Mouse (Mus musculus) forebrain, embryonic 10.5 days (tissue): ENCODE measurements around the gene Atg7. TPM values are rescaled to one million over a fixed set of nuclear protein-coding genes. Genes with fewer than 3 reads are reported as not detected.

Experiments
- DNase-seq: peaks from one replicate; pipeline ENCODE4 v3.0.0-alpha.2; 2017; ENCODE audit warnings: low spot score; ENCODE audit errors: extremely low spot score
- H3K27ac ChIP-seq: fragments of 300-500 bp; sonication (generic); 2 replicates; pipeline ENCODE4 v1.5.1; 2016; ENCODE audit warnings: mild to moderate bottlenecking
- H3K27me3 ChIP-seq: fragments of 300-500 bp; sonication (generic); 2 replicates; pipeline ENCODE4 v1.6.1; 2016; ENCODE audit warnings: mild to moderate bottlenecking; ENCODE audit not compliant: poor library complexity, severe bottlenecking
- H3K36me3 ChIP-seq: fragments of 300-500 bp; sonication (generic); replicated peaks from 2 replicates; pipeline ENCODE4 v1.6.1; 2016; ENCODE audit warnings: mild to moderate bottlenecking, moderate library complexity
- H3K4me1 ChIP-seq: fragments of 300-500 bp; sonication (generic); 2 replicates; pipeline ENCODE4 v1.6.1; 2016
- H3K4me3 ChIP-seq: fragments of 300-500 bp; sonication (generic); 2 replicates; pipeline ENCODE4 v1.5.1; 2016; ENCODE audit warnings: mild to moderate bottlenecking, moderate library complexity
- H3K9me3 ChIP-seq: fragments of 300-500 bp; sonication (generic); 2 replicates; pipeline ENCODE4 v1.6.1; 2016; ENCODE audit warnings: mild to moderate bottlenecking, moderate library complexity
- WGBS: fragments of 180-500 bp; shearing (Covaris S2); methylation state at CpG from one replicate; pipeline ENCODE4 v1.1.7; 2016; 5-methylcytosine and 5-hydroxymethylcytosine counted together
- polyA plus RNA-seq: library from polyadenylated mRNA; unstranded; fragments of >200 nt; fragmentation: Nextera tagmentation; extraction: Ambion mirVana; gene quantifications from 2 replicates; pipeline ENCODE4 v1.2.1, GENCODE M21; 2016

Gene Atg7
- polyA plus RNA-seq, 1 experiment from 2014 or later, result 21.3 TPM

- Histone ChIP-seq H3K9me3 (no peaks in the 10 kb centered on the region), H3K36me3 (no peaks in the 10 kb centered on the region), H3K27ac (peak overlapping the region; percentile 65), H3K4me3 (no peak overlapping the region), H3K27me3 (no peaks in the 10 kb centered on the region), H3K4me1 (peaks cover 27% of the 10 kb centered on the region)
- WGBS, result 56% methylated on average over 8 of the region's 8 CpGs
- no peak for DNase-seq
Measured at GRCm38 (mm10) chr6:114803915-114804535, 161.1 kb downstream of the Atg7 start.

- no peak overlapping the region for H3K27ac ChIP-seq
Measured at GRCm38 (mm10) chr6:114804866-114805265, 162.0 kb downstream of the Atg7 start.

GRCm38 (mm10) chr6:114805927-114806326 lies 163.0 kb downstream of the Atg7 start:
- H3K4me1 ChIP-seq, result peaks cover 26% of the 10 kb centered on the region
- WGBS, result 94% methylated on average over 4 of the region's 4 CpGs

More at GRCm38 (mm10) chr6:114804866-114805265, 162.0 kb downstream of the Atg7 start:
- Histone ChIP-seq H3K4me3 (no peak overlapping the region), H3K4me1 (peaks cover 27% of the 10 kb centered on the region), H3K27me3 (no peaks in the 10 kb centered on the region), H3K9me3 (no peaks in the 10 kb centered on the region), H3K36me3 (no peaks in the 10 kb centered on the region)
- no peak for DNase-seq
- WGBS, result 84% methylated on average over 1 of the region's 1 CpGs

GRCm38 (mm10) chr6:114807474-114807873 lies 164.6 kb downstream of the Atg7 start:
- no peak for DNase-seq
- 81% methylated on average over 3 of the region's 3 CpGs for WGBS
- Histone ChIP-seq H3K9me3 (no peaks in the 10 kb centered on the region), H3K27ac (no peak overlapping the region), H3K4me3 (no peak overlapping the region), H3K27me3 (no peaks in the 10 kb centered on the region), H3K4me1 (peaks cover 26% of the 10 kb centered on the region), H3K36me3 (no peaks in the 10 kb centered on the region)

More at GRCm38 (mm10) chr6:114805927-114806326, 163.0 kb downstream of the Atg7 start:
- no peaks in the 10 kb centered on the region for H3K9me3 ChIP-seq
- H3K4me3 ChIP-seq, result no peak overlapping the region
- no peak for DNase-seq
- no peaks in the 10 kb centered on the region for H3K27me3 ChIP-seq
- H3K36me3 ChIP-seq, result no peaks in the 10 kb centered on the region
- no peak overlapping the region for H3K27ac ChIP-seq

DNA sequence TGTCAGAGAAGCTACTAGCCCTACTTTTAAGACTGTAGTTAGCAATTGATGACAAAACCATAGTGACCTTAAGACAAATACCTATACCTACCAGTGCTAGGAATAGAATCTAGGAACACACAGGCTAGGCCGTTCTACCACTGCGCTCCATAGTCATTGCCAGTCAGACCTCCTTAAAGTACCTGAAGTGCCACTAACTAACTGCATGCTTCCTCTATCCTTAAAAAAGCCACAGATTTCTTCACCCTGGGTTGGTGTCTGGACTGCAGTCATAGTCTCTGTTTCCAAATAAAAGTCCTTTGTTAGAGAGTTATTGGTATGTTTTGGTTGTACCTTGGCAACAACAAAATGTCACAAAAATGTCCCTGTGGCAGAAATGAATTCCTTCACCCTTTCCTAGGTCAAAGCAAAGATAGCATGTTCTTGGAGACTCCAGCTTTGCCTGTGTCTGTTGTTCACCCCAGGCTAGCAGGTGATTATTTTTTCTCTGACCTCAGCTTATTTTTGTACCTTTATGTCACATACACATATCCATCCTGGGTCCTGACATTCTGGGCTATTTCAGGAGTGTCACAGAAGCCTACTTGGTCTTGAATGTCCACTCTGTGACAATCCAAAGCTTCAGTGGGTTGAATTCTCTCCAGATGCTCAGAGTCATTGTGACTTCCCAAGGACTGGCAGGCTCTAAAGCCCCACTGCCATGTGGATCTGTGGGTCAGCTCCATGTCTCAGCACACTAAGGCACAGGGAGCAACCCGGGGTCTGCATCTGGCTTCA lies 165.9 kb downstream of the Atg7 start:
- WGBS, result 90% methylated on average over 3 of the region's 3 CpGs
- H3K4me1 ChIP-seq, result peaks cover 23% of the 10 kb centered on the region
- H3K4me3 ChIP-seq, result no peak overlapping the region
- H3K36me3 ChIP-seq, result no peaks in the 10 kb centered on the region
- no peak overlapping the region for H3K27ac ChIP-seq
- no peak for DNase-seq
- no peaks in the 10 kb centered on the region for H3K9me3 ChIP-seq
- H3K27me3 ChIP-seq, result no peaks in the 10 kb centered on the region

DNA sequence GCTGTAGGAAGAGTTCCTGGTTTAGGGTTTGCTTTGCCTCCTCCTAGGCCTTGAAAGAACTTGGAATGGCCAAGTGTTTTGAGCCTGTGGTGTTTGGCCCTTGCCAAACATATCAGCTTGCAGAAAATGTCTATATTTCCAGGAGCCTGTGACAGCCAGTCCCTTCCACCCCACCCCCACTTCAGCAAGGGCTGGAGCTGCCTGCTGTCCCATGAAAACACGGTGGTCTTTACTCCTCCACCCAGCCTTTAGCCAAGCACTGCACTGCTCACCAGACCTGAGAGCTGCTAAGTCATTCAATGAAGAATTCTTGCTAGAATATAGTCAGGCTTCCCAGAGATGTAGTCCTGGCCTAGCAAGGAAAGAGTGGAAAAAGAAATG lies 166.5 kb downstream of the Atg7 start:
- DNase-seq, result no peak
- no peaks in the 10 kb centered on the region for H3K9me3 ChIP-seq
- H3K27me3 ChIP-seq, result no peaks in the 10 kb centered on the region
- peaks cover 20% of the 10 kb centered on the region for H3K4me1 ChIP-seq
- no peak overlapping the region for H3K27ac ChIP-seq
- H3K36me3 ChIP-seq, result no peaks in the 10 kb centered on the region
- 74% methylated on average over 1 of the region's 1 CpGs for WGBS
- H3K4me3 ChIP-seq, result no peak overlapping the region

DNA sequence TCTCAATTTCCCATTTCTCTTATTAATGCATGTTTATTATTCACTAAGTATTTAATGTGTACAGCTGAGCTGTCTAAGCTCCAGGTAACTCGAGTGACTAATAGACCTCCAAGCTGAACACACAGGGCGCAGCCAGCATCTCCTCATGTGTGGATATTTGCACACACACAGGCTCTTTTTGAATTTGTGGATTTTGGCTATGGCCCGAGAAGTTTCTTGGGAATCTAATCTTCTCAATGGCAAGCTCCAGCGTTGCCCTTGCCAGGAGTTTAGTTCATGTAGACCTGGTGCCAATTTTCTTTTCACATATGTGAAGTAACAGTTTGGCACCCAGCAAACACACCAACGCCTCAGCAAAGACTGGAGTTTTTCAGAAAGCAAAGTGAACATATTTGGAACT lies 169.4 kb downstream of the Atg7 start:
- Histone ChIP-seq H3K4me1 (peaks cover 16% of the 10 kb centered on the region), H3K27me3 (no peaks in the 10 kb centered on the region), H3K36me3 (no peaks in the 10 kb centered on the region; the same call in 1 of the 2 replicates), H3K4me3 (no peak overlapping the region), H3K9me3 (0 out of 2 replicates have a peak, but pooled peaks cover 3% of the 10 kb centered on the region), H3K27ac (no peak overlapping the region)
- WGBS, result 89% methylated on average over 5 of the region's 5 CpGs
- no peak for DNase-seq

GRCm38 (mm10) chr6:114812779-114813178 lies 169.9 kb downstream of the Atg7 start:
- Histone ChIP-seq H3K27ac (no peak overlapping the region), H3K36me3 (no peaks in the 10 kb centered on the region; the same call in 1 of the 2 replicates), H3K27me3 (no peaks in the 10 kb centered on the region), H3K9me3 (0 out of 2 replicates have a peak, but pooled peaks cover 3% of the 10 kb centered on the region), H3K4me1 (peaks cover 20% of the 10 kb centered on the region), H3K4me3 (no peak overlapping the region)
- 90% methylated on average over 4 of the region's 4 CpGs for WGBS
- DNase-seq, result no peak

- Histone ChIP-seq H3K27me3 (no peaks in the 10 kb centered on the region), H3K27ac (no peak overlapping the region), H3K4me1 (peaks cover 33% of the 10 kb centered on the region), H3K4me3 (no peak overlapping the region), H3K36me3 (no peaks in the 10 kb centered on the region; the same call in 1 of the 2 replicates), H3K9me3 (0 out of 2 replicates have a peak, but pooled peaks cover 3% of the 10 kb centered on the region)
- no peak for DNase-seq
- WGBS, result 83% methylated on average over 6 of the region's 6 CpGs
Measured at GRCm38 (mm10) chr6:114814199-114814881, 171.4 kb downstream of the Atg7 start.

DNA sequence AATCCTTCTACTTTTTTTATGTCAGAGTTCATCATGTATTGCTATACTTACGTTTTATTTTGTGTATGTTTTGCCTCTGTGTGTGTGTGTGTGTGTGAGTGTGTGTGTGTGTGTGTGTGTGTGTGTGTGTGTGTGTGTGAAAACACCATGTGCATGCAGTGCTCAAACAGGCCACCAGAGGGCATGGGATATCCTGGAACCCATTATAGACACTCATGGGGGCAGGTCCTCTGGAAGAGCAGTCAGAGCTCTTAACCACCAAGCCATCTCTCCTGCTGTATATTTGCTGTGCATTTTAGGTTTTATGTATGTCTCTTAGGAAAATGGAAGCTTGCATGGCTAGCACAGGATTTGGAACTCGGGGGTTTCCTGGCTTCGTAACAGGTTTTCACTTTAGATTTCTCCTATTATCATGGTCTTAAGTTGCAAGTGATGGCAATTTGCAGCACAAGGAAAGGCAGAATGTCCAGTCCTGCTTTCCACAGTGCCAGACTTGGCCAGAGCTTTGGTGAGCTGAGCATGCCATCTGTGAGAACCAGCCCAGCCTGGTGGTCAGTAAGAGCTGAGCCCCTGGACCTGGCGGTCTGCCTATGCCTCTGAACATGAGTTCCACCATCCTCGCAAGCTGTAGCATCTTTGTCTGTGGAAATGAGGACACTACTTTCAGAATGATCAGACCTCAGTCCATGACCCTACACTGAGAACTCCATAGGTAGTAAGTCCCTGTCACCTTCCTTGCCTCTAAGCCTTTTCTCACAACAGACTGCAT lies 172.2 kb downstream of the Atg7 start:
- Histone ChIP-seq H3K4me3 (no peak overlapping the region), H3K36me3 (no peaks in the 10 kb centered on the region; the same call in 1 of the 2 replicates), H3K27ac (no peak overlapping the region), H3K27me3 (no peaks in the 10 kb centered on the region), H3K9me3 (0 out of 2 replicates have a peak, but pooled peaks cover 3% of the 10 kb centered on the region), H3K4me1 (peaks cover 39% of the 10 kb centered on the region)
- no peak for DNase-seq
- WGBS, result 97% methylated on average over 5 of the region's 5 CpGs

GRCm38 (mm10) chr6:114817948-114818347 lies 175.1 kb downstream of the Atg7 start:
- WGBS, result 75% methylated on average over 11 of the region's 11 CpGs
- Histone ChIP-seq H3K27me3 (no peaks in the 10 kb centered on the region), H3K4me3 (no peak overlapping the region), H3K4me1 (peaks cover 41% of the 10 kb centered on the region), H3K36me3 (no peaks in the 10 kb centered on the region; the same call in 1 of the 2 replicates), H3K27ac (peak overlapping the region; percentile 60; the same call in 1 of the 2 replicates), H3K9me3 (peaks cover 3% of the 10 kb centered on the region; the same call in 1 of the 2 replicates)
- DNase-seq, result no peak

DNA sequence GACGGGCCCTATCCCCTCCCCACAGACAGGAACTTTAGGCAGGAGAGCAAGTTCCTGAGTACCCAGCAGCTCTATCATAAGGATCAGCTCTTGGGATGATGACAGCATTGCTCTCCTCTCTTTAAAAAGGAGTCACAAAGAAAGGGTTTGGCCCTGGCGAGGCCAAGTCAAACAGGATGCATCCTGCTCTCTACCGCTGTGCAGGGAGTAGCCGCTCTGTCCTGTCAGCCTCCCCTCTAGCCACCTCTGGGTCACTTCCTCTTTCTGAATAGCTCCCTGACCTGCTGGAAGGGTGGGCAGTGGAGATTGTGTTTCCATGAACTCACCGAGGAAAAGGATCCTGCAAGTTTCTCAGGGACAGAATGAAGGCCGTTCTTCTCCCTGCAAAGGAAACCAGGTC lies 175.6 kb downstream of the Atg7 start:
- Histone ChIP-seq H3K4me3 (no peak overlapping the region), H3K4me1 (peaks cover 41% of the 10 kb centered on the region), H3K36me3 (no peaks in the 10 kb centered on the region; the same call in 1 of the 2 replicates), H3K9me3 (peaks cover 3% of the 10 kb centered on the region; the same call in 1 of the 2 replicates), H3K27me3 (no peaks in the 10 kb centered on the region), H3K27ac (peak overlapping the region; percentile 60)
- DNase-seq, result no peak
- WGBS, result 61% methylated on average over 6 of the region's 6 CpGs
